Mouse (Mus musculus) stomach, postnatal 0 days (tissue): ENCODE measurements at regions not wholly inside any gene's neighbourhood (a gene's known extent, or its start where the extent isn't known, plus 50 kb on each side); places are given as distances from the start of the nearest gene placed in this dataset.

ENCODE experiments used
- CTCF ChIP-seq: IDR thresholded peaks from 2 replicates; pipeline ENCODE4 v1.5.1; 2016; ENCODE audit warnings: antibody characterized with exemption, low read depth, mild to moderate bottlenecking, moderate library complexity
- EP300 ChIP-seq: optimal IDR thresholded peaks from 2 replicates; pipeline ENCODE3; 2016; ENCODE audit warnings: antibody characterized with exemption

- TF ChIP-seq CTCF = no peak
- TF ChIP-seq EP300 = no peak
Measured at GRCm38 (mm10) chr12:70655900-70656544, 169.3 kb upstream of the Frmd6 start.
